Mouse (Mus musculus) testis, postnatal 14 days (tissue): ENCODE measurements around the gene Gm21887.
"Not testable (repeated sequence)": the region's sequence is repeated elsewhere in the genome, so short reads cannot be mapped to it uniquely, and the experiment has no call there.

Source experiments
- DNase-seq: peaks from one replicate; pipeline ENCODE4 v3.0.0; 2021; ENCODE audit warnings: low spot score

Gm21887 gene

DNA sequence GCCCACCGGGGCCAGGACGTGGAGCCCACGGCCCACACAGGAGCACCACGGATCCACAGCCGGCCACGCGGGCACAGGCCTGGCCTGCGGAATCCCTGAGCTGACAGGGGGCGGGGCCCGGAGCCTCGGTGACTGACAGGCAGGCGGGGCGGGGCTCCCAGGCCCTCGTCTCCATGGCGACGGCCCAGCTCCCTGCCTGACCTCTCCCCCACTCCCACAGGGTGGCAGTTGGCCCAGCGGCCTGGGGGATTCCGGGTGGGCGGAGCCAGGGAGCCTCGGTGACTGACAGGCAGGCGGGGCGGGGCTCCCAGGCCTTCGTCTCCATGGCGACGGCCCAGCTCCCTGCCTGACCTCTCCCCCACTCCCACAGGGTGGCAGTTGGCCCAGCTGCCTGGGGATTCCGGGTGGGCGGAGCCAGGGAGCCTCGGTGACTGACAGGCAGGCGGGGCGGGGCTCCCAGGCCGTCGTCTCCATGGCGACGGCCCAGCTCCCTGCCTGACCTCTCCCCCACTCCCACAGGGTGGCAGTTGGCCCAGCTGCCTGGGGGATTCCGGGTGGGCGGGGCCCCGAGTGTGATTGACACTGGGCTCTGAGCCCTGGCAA is 11.5 kb upstream of the Gm21887 start:
- DNase-seq = peak; percentile 100

DNA sequence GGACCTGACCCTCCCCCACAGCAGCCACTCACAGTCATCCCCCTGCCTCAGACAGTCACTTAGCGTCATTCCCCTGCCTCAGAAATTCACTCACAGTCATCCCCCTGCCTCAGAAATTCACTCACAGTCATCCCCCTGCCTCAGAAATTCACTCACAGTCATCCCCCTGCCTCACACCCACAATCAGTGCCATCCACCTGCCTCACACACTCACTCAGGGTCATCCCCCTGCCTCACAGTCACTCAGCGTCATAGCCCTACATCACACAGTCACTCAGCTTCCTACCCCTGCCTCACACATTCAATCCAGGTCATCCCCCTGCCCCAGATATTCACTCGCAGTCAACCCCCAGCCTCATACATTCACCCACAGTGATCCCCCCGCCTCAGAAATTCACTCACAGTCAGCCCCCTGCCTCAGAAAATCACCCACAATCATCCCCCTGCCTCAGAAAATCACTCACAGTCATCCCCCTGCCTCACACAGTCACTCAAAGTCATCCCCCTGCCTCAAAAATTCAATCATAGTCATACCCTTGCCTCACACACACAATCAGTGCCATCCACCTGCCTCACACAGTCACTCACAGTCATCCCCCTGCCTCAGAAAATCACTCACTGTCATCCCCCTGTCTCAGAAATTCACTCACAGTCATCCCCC is 10.8 kb upstream of the Gm21887 start:
- DNase-seq = not testable (repeated sequence)

DNA sequence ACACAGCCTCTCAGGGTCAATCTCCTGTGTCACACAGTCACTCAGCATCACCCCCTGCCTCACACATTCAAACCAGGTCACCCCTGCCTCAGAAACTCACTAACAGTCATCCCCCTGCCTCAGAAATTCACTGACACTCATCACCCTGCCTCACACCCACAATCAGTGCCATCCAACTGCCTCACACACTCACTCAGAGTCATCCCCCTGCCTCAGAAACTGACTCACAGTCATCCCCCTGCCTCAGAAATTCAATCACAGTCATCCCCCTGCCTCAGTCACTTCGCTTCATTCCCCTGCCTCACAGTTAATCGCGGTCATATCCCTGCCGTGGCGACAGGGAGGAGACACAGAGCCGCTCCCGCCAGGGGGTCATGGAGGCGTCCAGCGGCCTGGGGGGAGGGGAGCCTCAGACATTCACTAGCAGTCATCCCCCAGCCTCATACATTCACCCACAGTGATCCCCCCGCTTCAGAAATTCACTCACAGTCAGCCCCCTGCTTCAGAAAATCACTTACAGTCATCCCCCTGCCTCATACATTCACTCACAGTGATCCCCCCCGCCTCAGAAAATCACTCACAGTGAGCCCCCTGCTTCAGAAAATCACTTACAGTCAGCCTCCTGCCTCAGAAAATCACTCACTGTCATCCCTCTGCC is 10.1 kb upstream of the Gm21887 start:
- peak; percentile 73 for DNase-seq

DNA sequence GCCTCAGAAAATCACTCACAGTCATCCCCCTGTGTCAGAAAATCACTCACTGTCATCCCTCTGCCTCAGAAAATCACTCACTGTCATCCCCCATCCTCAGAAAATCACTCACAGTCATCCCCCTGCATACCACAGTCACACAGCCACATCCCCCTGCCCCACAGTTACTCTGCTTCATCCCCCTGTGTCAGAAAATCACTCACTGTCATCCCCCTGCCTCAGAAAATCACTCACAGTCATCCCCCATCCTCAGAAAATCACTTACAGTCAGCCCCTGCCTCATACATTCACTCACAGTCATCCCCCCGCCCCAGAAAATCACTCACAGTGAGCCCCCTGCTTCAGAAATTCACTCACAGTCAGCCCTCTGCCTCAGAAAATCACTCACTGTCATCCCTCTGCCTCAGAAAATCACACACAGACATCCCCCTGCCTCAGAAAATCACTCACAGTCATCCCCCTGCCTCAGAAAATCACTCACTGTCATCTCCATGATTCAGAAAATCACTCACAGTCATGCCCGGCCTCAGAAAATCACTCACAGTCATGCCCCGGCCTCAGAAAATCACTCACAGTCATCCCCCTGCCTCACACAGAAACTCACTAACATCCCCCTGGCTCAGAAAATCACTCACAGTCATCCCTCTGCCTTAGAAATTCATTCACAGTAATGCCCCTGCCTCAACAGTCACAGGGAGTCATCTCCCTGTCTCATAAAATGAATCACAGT is 9.4 kb upstream of the Gm21887 start:
- not testable (repeated sequence) for DNase-seq

DNA sequence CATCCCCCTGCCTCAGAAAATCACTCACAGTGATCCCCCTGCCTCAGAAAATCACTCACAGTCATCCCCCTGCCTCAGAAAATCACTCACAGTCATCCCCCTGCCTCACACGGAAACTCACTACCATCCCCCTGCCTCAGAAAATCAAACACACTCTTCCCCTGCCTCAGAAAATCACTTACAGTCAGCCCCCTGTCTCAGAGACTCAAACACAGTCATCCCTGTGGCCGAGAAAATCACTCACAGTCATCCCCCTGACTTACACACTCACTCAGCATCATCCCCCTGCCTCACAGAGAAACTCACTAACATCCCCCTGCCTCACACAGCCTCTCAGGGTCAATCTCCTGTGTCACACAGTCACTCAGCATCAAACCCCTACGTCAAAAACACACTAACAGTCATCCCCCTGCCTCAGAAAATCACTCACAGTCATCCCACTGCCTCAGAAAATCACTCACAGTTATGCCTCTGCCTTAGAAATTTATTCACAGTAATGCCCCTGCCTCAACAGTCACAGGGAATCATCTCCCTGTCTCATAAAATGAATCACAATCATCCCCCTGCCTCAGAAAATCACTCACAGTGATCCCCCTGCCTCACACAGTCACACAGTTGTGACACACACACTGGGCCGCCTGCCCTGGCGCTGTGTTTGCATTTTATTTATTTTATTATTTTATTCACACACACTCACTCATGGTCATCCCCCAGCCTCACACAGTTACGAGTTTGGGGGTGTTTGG is 8.6 kb upstream of the Gm21887 start:
- not testable (repeated sequence) for DNase-seq

DNA sequence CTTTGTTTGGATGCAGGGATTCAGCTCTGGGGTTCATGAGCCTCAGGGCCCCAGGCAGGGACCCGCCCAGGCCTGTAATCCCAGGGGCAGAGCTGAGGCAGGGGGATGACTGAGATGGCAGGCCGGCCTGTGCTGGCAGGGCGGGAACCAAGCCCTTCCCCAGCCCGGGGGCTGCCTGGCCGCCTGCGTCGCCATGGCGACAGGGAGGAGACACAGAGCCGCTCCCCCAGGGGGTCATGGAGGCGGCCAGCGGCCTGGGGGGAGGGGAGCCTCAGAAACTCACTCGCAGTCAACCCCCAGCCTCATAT is 8.1 kb upstream of the Gm21887 start:
- DNase-seq = not testable (repeated sequence)

DNA sequence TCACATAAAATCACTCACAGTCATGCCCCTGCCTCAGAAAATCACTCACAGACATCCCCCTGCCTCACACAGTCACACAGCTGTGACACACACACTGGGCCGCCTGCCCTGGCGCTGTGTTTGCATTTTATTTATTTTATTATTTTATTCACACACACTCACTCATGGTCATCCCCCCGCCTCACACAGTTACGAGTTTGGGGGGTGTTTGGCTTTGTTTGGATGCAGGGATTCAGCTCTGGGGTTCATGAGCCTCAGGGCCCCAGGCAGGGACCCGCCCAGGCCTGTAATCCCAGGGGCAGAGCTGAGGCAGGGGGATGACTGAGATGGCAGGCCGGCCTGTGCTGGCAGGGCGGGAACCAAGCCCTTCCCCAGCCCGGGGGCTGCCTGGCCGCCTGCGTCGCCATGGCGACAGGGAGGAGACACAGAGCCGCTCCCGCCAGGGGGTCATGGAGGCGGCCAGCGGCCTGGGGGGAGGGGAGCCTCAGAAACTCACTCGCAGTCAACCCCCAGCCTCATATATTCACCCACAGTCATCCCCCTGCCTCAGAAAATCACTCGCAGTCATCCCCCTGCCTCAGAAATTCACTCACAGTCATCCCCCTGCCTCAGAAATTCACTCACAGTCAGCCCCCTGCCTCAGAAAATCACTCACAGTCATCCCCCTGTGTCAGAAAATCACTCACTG is 6.8 kb upstream of the Gm21887 start:
- peak; percentile 81 for DNase-seq

DNA sequence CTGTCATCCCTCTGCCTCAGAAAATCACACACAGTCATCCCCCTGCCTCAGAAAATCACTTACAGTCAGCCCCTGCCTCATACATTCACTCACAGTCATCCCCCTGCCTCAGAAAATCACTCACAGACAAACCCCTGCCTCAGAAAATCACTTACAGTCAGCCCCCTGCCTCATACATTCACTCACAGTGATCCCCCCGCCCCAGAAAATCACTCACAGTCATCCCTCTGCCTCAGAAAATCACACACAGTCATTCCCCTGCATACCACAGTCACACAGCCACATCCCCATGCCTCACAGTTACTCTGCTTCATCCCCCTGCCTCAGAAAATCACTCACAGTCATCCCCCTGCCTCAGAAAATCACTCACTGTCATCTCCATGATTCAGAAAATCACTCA is 5.9 kb upstream of the Gm21887 start:
- DNase-seq = not testable (repeated sequence)

DNA sequence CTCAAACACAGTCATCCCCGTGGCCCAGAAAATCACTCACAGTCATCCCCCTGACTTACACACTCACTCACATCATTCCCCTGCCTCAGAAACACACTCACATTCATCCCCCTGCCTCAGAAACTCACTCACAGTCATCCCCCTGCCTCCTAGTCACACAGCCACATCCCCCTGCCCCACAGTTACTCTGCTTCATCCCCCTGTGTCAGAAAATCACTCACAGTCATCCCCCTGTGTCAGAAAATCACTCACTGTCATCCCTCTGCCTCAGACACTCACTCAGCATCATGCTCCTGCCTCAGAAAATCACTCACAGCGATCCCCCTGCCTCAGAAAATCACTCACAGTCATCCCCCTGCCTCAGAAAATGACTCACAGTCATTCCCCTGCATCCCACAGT is 5.2 kb upstream of the Gm21887 start:
- DNase-seq = not testable (repeated sequence)

DNA sequence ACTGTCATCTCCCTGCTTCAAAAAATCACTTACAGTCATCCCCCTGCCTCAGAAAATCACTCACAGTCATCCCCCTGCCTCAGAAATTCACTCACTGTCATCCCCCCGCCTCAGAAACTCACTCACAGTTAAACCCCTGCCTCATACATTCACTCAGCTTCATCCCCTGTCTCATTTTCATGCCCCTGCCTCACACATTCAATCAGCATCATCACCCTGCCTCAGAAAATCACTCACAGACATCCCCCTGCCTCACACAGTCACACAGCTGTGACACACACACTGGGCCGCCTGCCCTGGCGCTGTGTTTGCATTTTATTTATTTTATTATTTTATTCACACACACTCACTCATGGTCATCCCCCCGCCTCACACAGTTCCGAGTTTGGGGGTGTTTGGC is 4.7 kb upstream of the Gm21887 start:
- peak; percentile 50 for DNase-seq

DNA sequence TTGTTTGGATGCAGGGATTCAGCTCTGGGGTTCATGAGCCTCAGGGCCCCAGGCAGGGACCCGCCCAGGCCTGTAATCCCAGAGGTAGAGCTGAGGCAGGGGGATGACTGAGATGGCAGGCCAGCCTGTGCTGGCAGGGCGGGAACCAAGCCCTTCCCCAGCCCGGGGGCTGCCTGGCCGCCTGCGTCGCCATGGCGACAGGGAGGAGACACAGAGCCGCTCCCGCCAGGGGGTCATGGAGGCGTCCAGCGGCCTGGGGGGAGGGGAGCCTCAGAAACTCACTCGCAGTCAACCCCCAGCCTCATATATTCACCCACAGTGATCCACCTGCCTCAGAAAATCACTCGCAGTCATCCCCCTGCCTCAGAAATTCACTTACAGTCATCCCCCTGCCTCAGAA is 4.3 kb upstream of the Gm21887 start:
- DNase-seq = peak; percentile 81

DNA sequence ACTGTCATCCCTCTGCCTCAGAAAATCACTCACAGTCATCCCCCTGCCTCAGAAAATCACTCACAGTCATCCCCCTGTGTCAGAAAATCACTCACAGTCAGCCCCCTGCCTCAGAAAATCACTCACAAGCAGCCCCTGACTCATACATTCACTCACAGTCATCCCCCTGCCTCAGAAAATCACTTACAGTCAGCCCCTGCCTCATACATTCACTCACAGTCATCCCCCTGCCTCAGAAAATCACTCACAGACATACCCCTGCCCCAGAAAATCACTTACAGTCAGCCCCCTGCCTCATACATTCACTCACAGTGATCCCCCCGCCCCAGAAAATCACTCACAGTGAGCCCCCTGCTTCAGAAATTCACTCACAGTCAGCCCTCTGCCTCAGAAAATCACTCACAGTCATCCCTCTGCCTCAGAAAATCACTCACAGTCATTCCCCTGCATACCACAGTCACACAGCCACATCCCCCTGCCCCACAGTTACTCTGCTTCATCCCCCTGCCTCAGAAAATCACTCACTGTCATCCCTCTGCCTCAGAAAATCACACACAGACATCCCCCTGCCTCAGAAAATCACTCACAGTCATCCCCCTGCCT is 3.7 kb upstream of the Gm21887 start:
- not testable (repeated sequence) for DNase-seq

DNA sequence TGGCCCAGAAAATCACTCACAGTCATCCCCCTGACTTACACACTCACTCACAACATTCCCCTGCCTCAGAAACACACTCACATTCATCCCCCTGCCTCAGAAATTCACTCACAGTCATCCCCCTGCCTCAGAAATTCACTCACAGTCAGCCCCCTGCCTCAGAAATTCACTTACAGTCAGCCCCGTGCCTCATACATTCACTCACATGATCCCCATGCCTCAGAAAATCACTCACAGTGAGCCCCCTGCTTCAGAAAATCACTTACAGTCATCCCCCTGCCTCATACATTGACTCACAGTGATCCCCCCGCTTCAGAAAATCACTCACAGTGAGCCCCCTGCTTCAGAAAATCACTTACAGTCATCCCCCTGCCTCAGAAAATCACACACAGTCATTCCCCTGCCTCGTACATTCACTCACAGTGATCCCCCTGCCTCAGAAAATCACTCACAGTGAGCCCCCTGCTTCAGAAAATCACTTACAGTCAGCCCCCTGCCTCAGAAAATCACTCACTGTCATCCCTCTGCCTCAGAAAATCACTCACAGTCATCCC is 2.7 kb upstream of the Gm21887 start:
- not testable (repeated sequence) for DNase-seq

DNA sequence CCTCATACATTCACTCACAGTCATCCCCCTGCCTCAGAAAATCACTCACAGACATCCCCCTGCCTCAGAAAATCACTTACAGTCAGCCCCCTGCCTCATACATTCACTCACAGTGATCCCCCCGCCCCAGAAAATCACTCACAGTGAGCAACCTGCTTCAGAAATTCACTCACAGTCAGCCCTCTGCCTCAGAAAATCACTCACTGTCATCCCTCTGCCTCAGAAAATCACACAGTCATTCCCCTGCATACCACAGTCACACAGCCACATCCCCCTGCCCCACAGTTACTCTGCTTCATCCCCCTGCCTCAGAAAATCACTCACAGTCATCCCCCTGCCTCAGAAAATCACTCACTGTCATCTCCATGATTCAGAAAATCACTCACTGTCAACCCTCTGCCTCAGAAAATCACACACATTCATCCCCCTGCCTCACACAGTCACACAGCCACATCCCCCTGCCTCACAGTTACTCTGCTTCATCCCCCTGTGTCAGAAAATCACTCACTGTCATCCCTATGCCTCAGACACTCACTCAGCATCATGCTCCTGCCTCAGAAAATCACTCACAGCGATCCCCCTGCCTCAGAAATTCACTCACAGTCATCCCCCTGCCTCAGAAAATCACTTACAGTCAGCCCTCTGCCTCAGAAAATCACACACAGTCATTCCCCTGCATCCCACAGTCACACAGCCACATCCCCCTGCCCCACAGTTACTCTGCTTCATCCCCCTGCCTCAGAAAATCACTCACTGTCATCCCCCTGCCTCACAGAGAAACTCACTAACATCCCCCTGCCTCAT is 1.9 kb upstream of the Gm21887 start:
- DNase-seq = peak; percentile 46

DNA sequence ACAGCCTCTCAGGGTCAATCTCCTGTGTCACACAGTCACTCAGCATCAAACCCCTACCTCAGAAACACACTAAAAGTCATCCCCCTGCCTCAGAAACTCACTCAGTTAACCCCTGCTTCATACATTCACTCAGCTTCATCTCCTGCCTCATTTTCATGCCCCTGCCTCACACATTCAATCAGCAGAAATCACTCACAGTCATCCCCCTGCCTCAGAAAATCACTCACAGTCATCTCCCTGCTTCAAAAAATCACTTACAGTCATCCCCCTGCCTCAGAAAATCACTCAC is 1.3 kb upstream of the Gm21887 start:
- DNase-seq = not testable (repeated sequence)

DNA sequence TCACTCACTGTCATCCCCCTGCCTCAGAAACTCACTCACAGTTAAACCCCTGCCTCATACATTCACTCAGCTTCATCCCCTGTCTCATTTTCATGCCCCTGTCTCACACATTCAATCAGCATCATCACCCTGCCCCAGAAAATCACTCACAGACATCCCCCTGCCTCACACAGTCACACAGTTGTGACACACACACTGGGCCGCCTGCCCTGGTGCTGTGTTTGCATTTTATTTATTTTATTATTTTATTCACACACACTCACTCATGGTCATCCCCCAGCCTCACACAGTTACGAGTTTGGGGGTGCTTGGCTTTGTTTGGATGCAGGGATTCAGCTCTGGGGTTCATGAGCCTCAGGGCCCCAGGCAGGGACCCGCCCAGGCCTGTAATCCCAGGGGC is 875 bp upstream of the Gm21887 start:
- peak; percentile 76 for DNase-seq

DNA sequence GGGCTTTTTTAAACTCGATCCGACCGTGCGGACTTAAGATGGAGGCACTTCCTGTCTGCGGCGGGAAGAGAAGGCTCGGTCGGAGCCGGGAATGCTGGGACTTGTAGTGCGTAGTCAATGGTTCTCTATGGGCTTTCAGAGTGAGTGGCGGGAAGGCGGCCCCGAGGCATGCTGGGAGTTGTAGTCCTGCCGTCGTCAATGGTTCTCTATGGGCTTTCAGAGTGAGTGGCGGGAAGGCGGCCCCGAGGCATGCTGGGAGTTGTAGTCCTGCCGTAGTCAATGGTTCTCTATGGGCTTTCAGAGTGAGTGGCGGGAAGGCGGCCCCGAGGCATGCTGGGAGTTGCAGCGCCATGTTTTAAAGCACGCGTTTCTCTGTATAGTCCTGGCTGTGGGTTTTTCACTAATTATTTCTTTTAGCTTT is 352 bp downstream of the Gm21887 start:
- peak; percentile 100 for DNase-seq

DNA sequence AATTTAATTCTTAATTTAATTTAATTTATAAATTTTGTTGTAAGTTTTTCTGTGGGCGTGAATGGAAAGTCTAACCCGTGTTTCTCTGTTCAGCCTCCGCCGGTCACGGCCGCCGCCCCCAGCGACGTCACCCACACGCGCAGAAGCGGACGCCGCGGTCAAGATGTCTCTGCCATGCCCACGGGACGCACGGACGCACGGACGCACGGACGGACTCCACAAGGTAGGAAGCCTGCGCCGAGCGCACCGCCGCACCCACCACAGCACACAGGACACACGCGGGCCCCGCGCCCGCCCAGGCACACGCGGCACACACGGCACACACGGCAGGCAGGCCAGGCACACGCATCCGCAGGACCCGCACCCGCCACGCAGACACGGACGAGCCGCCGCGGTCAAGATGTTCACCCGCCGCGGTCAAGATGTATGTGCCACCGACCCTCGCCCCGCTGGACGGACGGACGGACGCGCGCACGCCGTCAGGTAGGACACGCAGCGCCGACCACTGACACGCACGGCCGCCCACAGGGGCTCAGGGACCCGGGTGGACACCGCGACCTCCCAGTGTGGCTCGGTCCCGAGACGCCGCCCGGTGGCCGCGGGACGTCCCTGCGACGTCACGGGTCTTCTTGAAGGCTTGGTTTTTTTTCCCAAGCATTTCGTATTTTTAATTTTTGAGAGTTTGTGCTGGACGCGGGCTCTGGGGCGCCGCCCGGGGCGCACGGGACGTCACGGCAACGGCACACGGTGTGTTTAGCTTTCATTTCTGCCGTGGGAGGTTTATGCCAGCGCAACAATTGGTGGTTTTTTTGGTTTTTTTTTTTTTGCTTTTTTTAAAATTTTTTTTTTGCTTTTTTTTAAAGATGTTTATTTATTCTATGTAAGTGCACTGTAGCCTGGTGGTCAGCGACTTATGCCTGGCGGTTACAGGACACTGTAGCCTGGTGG is 1.4 kb downstream of the Gm21887 start:
- DNase-seq = peak; percentile 83

DNA sequence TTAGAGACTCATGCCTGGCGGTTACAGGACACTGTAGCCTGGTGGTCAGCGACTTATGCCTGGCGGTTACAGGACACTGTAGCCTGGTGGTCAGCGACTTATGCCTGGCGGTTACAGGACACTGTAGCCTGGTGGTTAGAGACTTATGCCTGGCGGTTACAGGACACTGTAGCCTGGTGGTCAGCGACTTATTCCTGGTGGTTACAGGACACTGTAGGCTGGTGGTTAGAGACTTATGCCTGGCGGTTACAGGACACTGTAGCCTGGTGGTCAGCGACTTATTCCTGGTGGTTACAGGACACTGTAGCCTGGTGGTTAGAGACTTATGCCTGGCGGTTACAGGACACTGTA is 2.0 kb downstream of the Gm21887 start:
- not testable (repeated sequence) for DNase-seq
